Mouse (Mus musculus): Measurements from ENCODE around the gene Ppp1r3g. TPM values are rescaled to one million over a fixed set of nuclear protein-coding genes. Genes with fewer than 3 reads are reported as not detected.
A peak's percentile ranks its signal among the peaks of the same experiment; 100 is the strongest.

The Ppp1r3g gene
- total RNA-seq, 1 experiment: 0.31 TPM

DNA sequence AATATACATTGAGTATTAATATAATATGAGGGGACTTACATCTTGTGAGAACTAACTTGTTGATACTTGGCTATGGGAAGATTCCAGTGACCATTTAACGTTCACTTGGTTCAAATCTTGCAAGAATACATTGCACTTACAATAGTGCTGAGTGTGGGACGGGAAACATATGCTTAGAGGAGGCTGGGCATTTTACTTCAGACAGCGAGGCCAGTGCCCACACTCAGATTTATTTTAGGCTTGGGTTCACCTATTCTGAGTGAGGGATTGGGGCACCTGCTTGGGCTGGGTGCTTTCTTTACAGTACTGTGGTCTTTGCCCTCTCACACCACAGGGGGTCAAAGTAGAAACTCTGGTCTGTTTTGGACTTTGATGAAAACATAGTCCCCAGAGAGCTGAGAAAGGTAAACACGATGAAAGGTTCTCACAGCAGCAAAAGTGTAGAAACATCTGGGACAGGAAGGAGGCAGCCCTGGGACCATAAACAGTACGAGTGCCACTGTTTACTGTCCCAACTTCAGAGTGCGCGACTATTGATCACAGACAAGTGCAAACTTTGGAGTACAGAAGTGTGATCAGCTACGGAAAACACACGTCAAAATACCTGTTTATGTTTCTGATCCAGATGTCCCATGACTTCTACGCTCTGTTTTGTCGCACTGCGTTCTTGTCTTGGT lies 890 bp downstream of the Ppp1r3g start:
- in situ Hi-C loops (cut with MboI; ENCODE audit: low sequenced_read_pairs in 2 of 2, unreplicated experiment in 2 of 2): no loop called here
- no peak overlapping the region for H3K9ac ChIP-seq (ENCODE audit: insufficient read depth, low read depth, low read length, poor library complexity, severe bottlenecking)
- TF ChIP-seq HCFC1 (IDR thresholded peaks at IDR 0.05; ENCODE audit: borderline replicate concordance, insufficient read depth, low read length): no peak
- TF ChIP-seq ZC3H11A (IDR thresholded peaks at IDR 0.05; ENCODE audit: borderline replicate concordance, low read depth, low read length): no peak
- TF ChIP-seq ZNF384 (IDR thresholded peaks at IDR 0.05; ENCODE audit: low read depth, low read length): no peak
- TF ChIP-seq CHD2 (IDR thresholded peaks at IDR 0.05; ENCODE audit: low read depth, low read length): no peak
- TF ChIP-seq MAFK (IDR thresholded peaks at IDR 0.05; ENCODE audit: insufficient read depth, low read depth, low read length): no peak
- H3K36me3 ChIP-seq (ENCODE audit: control insufficient read depth, insufficient read depth, low read length, poor library complexity, severe bottlenecking): no peaks in the 10 kb centered on the region
- H3K4me3 ChIP-seq (ENCODE audit: insufficient read depth in 1 of 2, low read depth in 1 of 2, low read length in 2 of 2, poor library complexity in 1 of 2, severe bottlenecking in 1 of 2): no peak overlapping the region
- no peaks in the 10 kb centered on the region for H3K9me3 ChIP-seq (ENCODE audit: control insufficient read depth, insufficient read depth, low read depth, low read length)
- no peak overlapping the region for H3K27ac ChIP-seq (ENCODE audit: insufficient read depth, low read depth, low read length, poor library complexity, severe bottlenecking)
- H3K4me1 ChIP-seq (ENCODE audit: control insufficient read depth in 2 of 2, insufficient read depth in 2 of 2, low read length in 2 of 2, poor library complexity in 1 of 2): no peaks in the 10 kb centered on the region
- no peak for DNase-seq (ENCODE audit: low read depth, low spot score)

DNA sequence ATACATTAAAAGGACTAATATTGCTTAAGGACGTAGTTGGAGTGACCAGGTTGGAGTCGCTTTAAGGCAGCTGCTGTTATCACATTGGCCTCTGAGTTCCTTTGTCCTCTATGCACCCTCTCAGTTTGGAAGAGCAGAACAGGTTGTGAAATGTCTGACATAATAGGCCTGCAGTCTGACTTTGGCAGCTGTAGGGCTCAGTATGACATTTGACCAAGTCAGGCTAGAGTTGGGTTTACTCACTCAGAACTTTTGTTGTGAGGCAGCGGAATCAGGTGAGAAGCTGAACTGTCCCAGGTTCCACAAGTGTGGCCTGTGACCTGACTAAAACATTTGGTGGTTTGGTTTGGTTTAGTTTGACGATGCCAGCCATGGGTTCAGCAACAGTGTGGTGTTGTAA lies 4.9 kb downstream of the Ppp1r3g start:
- Histone ChIP-seq H3K4me3 (ENCODE audit: insufficient read depth in 1 of 2, low read depth in 1 of 2, low read length in 2 of 2, poor library complexity in 1 of 2, severe bottlenecking in 1 of 2) (no peak overlapping the region), H3K9me3 (ENCODE audit: control insufficient read depth, insufficient read depth, low read depth, low read length) (no peaks in the 10 kb centered on the region), H3K27ac (ENCODE audit: insufficient read depth, low read depth, low read length, poor library complexity, severe bottlenecking) (no peak overlapping the region), H3K4me1 (ENCODE audit: control insufficient read depth in 2 of 2, insufficient read depth in 2 of 2, low read length in 2 of 2, poor library complexity in 1 of 2) (peaks cover 0 to 2% of the 10 kb centered on the region in 2 experiments; a peak in 1 of 4 replicates), H3K9ac (ENCODE audit: insufficient read depth, low read depth, low read length, poor library complexity, severe bottlenecking) (no peak overlapping the region), H3K36me3 (ENCODE audit: control insufficient read depth, insufficient read depth, low read length, poor library complexity, severe bottlenecking) (no peaks in the 10 kb centered on the region)
- TF ChIP-seq ZC3H11A (IDR thresholded peaks at IDR 0.05; ENCODE audit: borderline replicate concordance, low read depth, low read length) (no peak), CHD2 (IDR thresholded peaks at IDR 0.05; ENCODE audit: low read depth, low read length) (no peak), ZNF384 (IDR thresholded peaks at IDR 0.05; ENCODE audit: low read depth, low read length) (no peak), HCFC1 (IDR thresholded peaks at IDR 0.05; ENCODE audit: borderline replicate concordance, insufficient read depth, low read length) (no peak), MAFK (IDR thresholded peaks at IDR 0.05; ENCODE audit: insufficient read depth, low read depth, low read length) (no peak)
- no peak for DNase-seq (ENCODE audit: low read depth, low spot score)
- in situ Hi-C loops (cut with MboI; ENCODE audit: low sequenced_read_pairs in 2 of 2, unreplicated experiment in 2 of 2): no loop called here

DNA sequence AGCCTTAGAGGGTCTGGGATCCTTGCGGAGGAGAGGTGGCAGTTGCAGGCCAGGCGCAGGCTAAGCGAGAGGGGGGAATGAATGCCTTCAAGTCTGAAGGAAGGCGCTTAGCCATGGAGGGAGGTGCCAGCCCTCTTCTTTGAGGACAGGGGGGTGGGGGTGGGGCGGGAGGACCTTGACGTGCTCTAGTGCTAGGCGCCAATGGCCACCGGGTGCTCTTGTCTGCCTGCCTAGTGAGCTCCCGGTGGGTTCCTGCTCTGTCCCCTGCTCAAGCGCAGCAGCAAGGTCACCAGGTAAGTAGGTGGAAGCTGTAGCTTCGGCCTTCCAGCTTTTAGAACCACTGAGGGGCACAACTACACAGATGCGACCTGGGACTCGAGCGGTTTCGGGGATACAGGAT lies 9.1 kb downstream of the Ppp1r3g start:
- Histone ChIP-seq H3K36me3 (ENCODE audit: control insufficient read depth, insufficient read depth, low read length, poor library complexity, severe bottlenecking) (no peaks in the 10 kb centered on the region), H3K4me3 (ENCODE audit: insufficient read depth in 1 of 2, low read depth in 1 of 2, low read length in 2 of 2, poor library complexity in 1 of 2, severe bottlenecking in 1 of 2) (peak overlapping the region; percentile 61 to 64), H3K4me1 (ENCODE audit: control insufficient read depth in 2 of 2, insufficient read depth in 2 of 2, low read length in 2 of 2, poor library complexity in 1 of 2) (peaks cover 0 to 2% of the 10 kb centered on the region in 2 experiments; a peak in 1 of 4 replicates), H3K9me3 (ENCODE audit: control insufficient read depth, insufficient read depth, low read depth, low read length) (no peaks in the 10 kb centered on the region), H3K27ac (ENCODE audit: insufficient read depth, low read depth, low read length, poor library complexity, severe bottlenecking) (no peak overlapping the region), H3K9ac (ENCODE audit: insufficient read depth, low read depth, low read length, poor library complexity, severe bottlenecking) (no peak overlapping the region)
- in situ Hi-C loops (cut with MboI; ENCODE audit: low sequenced_read_pairs in 2 of 2, unreplicated experiment in 2 of 2): no loop called here
- peak; percentile 12 for DNase-seq (ENCODE audit: low read depth, low spot score)
- no peak for TF ChIP-seq HCFC1 (IDR thresholded peaks at IDR 0.05; ENCODE audit: borderline replicate concordance, insufficient read depth, low read length)
- no peak for TF ChIP-seq MAFK (IDR thresholded peaks at IDR 0.05; ENCODE audit: insufficient read depth, low read depth, low read length)
- no peak for TF ChIP-seq ZNF384 (IDR thresholded peaks at IDR 0.05; ENCODE audit: low read depth, low read length)
- TF ChIP-seq CHD2 (IDR thresholded peaks at IDR 0.05; ENCODE audit: low read depth, low read length): no peak

DNA sequence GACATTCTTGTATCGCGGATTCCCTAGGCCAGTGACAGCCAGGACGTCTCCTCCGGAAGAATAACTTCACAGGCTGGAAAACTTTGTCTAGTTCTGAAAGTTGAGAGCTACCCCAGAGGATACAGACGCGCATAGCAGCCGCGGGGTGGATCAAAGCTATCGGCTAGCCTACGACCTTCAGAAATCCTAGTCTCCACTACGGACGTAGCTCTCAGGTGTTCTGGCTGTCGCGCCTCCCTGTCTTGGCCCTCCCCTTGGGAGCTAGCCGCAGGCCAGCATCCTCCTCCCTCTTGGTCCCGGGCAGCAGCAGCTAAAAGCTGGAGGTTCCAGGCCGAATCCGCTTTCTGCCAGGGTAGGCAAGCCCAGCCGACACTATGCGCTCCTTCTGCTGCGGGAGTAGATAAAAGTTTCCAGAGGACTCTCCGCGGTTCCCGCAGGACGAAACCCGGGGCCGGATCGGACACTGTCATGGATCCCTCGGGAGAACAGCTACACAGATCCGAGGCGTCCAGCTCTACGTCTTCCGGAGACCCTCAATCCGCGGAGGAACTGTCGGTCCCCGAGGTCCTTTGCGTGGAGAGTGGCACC lies 9.6 kb downstream of the Ppp1r3g start:
- no peaks in the 10 kb centered on the region for H3K36me3 ChIP-seq (ENCODE audit: control insufficient read depth, insufficient read depth, low read length, poor library complexity, severe bottlenecking)
- in situ Hi-C loops (cut with MboI; ENCODE audit: low sequenced_read_pairs in 2 of 2, unreplicated experiment in 2 of 2): no loop called here
- no peak overlapping the region for H3K27ac ChIP-seq (ENCODE audit: insufficient read depth, low read depth, low read length, poor library complexity, severe bottlenecking)
- TF ChIP-seq HCFC1 (IDR thresholded peaks at IDR 0.05; ENCODE audit: borderline replicate concordance, insufficient read depth, low read length) (no peak), CHD2 (IDR thresholded peaks at IDR 0.05; ENCODE audit: low read depth, low read length) (no peak), ZC3H11A (IDR thresholded peaks at IDR 0.05; ENCODE audit: borderline replicate concordance, low read depth, low read length) (no peak), ZNF384 (IDR thresholded peaks at IDR 0.05; ENCODE audit: low read depth, low read length) (no peak), MAFK (IDR thresholded peaks at IDR 0.05; ENCODE audit: insufficient read depth, low read depth, low read length) (no peak)
- DNase-seq (ENCODE audit: low read depth, low spot score): peak; percentile 36
- no peaks in the 10 kb centered on the region for H3K9me3 ChIP-seq (ENCODE audit: control insufficient read depth, insufficient read depth, low read depth, low read length)
- H3K4me1 ChIP-seq (ENCODE audit: control insufficient read depth in 2 of 2, insufficient read depth in 2 of 2, low read length in 2 of 2, poor library complexity in 1 of 2): peaks cover 0 to 2% of the 10 kb centered on the region in 2 experiments; a peak in 1 of 4 replicates
- peak overlapping the region; percentile 49 for H3K9ac ChIP-seq (ENCODE audit: insufficient read depth, low read depth, low read length, poor library complexity, severe bottlenecking)
- H3K4me3 ChIP-seq (ENCODE audit: insufficient read depth in 1 of 2, low read depth in 1 of 2, low read length in 2 of 2, poor library complexity in 1 of 2, severe bottlenecking in 1 of 2): peak overlapping the region; percentile 61 to 64
